Mouse (Mus musculus) left cerebral cortex, adult 8-10 months (tissue): Measurements from ENCODE around the gene Erp29. TPM values are rescaled to one million over a fixed set of nuclear protein-coding genes. Genes with fewer than 3 reads are reported as not detected.
A peak's percentile ranks its signal among the peaks of the same experiment; 100 is the strongest.
"Not testable (repeated sequence)": the region's sequence is repeated elsewhere in the genome, so short reads cannot be mapped to it uniquely, and the experiment has no call there.

Experiments used
- DNase-seq, 2 experiments: peaks; one replicate each; pipeline ENCODE4 v3.0.0; 2022; ENCODE audit warnings: low spot score in 2 of 2
- total RNA-seq, 4 experiments: library from RNA; stranded (reverse); gene quantifications; 2 replicates each; pipeline ENCODE4 v1.2.4; 2022

Erp29 gene
- 100 to 1,000 TPM; 116 to 148 (median 130) TPM for total RNA-seq

GRCm38 (mm10) chr5:121452026-121452869 is at the start of gene Erp29:
Gene Erp29 (minus strand): TSS chr5:121452506.
- peak; percentile 92 to 98 for DNase-seq

GRCm38 (mm10) chr5:121501424-121501996 is 49.2 kb upstream of the Erp29 start:
- not testable (repeated sequence) for DNase-seq

- no peak for DNase-seq
Observed at GRCm38 (mm10) chr5:121500719-121501118, 48.4 kb upstream of the Erp29 start.

- DNase-seq = peak; percentile 22 to 83
Observed at GRCm38 (mm10) chr5:121493305-121493704, 41.0 kb upstream of the Erp29 start.

DNA sequence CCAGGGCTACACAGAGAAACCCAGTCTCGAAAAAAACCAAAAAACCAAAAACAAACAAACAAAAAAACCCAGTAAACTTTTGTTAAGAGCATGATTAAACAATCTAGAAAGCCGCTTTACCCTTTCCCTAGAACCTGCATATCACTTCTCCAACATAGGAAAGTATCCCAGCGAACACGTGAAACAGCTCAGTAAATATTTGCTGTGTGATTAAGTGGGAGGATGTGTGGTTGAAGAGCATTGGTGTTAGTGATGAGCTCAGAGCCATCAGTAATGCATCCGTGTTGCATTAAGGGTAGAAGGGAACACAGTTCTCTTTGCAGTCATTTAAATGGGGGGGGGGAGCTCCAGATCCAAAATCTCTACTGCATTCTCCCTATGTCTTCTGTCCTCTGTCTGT is 32.5 kb upstream of the Erp29 start:
- DNase-seq = no peak

- no peak for DNase-seq
Observed at GRCm38 (mm10) chr5:121477680-121478079, 25.4 kb upstream of the Erp29 start.

- no peak for DNase-seq
Observed at GRCm38 (mm10) chr5:121476040-121476439, 23.7 kb upstream of the Erp29 start.

DNA sequence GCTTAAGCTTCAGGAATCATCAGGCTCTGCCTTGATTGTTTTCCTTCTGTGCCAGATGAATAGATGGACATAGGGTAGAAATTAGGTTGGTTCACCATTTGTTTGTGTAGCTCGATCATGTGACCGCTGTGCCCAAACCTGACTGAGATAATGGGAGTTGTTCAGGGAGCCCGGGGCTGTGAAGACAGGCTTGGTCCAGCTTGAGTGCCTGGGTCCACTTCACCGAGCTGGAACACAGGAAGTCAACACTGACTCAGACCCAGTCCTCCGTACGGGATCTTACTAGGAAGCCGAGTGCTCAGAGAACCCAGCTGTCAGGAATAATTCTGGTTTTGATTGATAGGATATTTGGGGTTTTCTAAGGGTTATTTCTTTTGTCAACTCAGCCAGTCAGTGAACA is 22.3 kb upstream of the Erp29 start:
- DNase-seq = no peak

GRCm38 (mm10) chr5:121472411-121472810 is 20.1 kb upstream of the Erp29 start:
- no peak for DNase-seq

- DNase-seq = no peak
Observed at GRCm38 (mm10) chr5:121469566-121469965, 17.3 kb upstream of the Erp29 start.

- DNase-seq = no peak
Observed at GRCm38 (mm10) chr5:121463601-121464250, 11.4 kb upstream of the Erp29 start.

DNA sequence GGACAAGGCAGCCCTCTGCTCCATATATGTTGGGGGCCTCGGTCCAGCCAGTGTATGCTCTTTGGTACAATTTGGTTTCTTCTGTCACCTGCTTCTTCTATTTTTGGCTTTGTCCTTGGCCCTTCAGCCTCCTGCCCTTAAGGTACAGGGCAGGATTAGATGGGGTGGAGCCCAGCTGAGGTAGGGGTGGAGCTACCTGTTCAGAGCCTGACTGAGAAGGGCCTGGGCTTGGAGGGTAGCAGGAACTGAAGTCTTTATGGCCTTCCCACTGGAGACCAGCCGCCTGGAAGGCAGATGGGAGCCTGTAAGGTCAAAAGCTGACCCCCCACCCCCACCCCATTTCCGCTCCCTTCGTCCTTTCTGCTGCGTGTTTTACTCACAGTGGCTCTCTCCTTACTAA is 10.7 kb upstream of the Erp29 start:
- DNase-seq = no peak

DNA sequence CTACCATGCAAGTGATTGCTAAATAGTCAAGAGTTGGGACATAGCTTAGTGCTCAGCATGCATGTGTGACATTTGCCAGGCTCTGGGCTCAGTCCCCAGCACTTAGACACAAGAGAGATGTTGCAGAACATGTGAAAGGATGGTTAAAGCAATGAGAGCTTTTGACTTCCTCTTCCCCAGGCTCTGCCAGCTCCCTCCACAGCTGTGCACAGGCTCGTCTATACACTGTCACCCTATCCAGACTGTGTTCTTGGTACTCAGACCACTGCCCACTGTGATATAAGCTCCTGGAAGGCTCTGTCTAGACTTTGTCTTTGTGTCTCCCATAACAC is 9.8 kb upstream of the Erp29 start:
- DNase-seq = no peak

DNA sequence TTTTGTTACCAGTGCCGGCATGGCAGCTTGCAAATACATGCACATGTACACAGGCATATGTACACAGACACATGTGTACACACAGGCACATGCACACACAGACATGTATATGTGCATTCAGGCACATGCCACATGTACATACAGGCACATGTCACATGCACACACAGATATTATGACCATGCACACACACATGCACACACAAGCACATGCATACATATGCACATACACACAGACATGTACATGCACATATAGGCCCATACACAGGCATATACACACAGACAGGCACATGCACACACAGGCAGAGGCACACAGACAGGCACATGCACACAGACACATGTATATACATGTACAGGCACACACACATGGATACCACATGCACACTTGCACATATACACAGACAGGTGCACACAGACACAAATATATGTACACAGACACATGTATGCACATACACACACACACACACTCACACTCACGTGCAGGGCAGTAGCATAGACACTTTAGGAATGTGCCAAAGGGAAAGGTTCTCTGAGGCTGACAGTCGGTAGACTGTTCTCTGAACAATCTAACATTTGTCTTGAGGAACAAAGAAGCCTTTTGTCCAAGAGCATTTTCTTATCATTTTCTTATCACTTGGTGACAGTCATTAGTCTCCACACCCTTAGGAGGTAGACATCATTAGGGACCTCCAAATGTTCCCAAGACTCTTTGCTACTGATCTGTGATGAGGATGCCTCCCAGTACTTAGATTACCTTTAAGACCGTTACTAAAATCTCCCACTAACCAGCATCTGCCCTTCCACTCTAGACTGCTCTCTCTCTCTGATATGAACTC is 9.2 kb upstream of the Erp29 start:
- no peak for DNase-seq

- DNase-seq = no peak
Observed at GRCm38 (mm10) chr5:121455510-121456265, 3.4 kb upstream of the Erp29 start.

GRCm38 (mm10) chr5:121454503-121454782 is 2.1 kb upstream of the Erp29 start:
- no peak for DNase-seq

GRCm38 (mm10) chr5:121453743-121454502 is 1.6 kb upstream of the Erp29 start:
- no peak for DNase-seq

GRCm38 (mm10) chr5:121452906-121453305 is 600 bp upstream of the Erp29 start:
- no peak for DNase-seq

- peak in 1 of 2 experiments; percentile 32 for DNase-seq
Observed at GRCm38 (mm10) chr5:121451644-121452025, 671 bp downstream of the Erp29 start, which contains the start of gene Tmem116. Gene Tmem116 (plus strand): TSS chr5:121451893.

- no peak for DNase-seq
Observed at GRCm38 (mm10) chr5:121451203-121451602, 1.1 kb downstream of the Erp29 start.
